Mouse (Mus musculus): ENCODE data around the gene Gm8720.
"Not testable (repeated sequence)": the region's sequence is repeated elsewhere in the genome, so short reads cannot be mapped to it uniquely, and the experiment has no call there.

Gene Gm8720

GRCm38 (mm10) chr7:23067356-23067755, at the start of gene Gm8720:
Gene Gm8720 (minus strand): TSS chr7:23067456.
- DNase-seq = not testable (repeated sequence)

- DNase-seq = not testable (repeated sequence)
Observed at GRCm38 (mm10) chr7:23055240-23055639, 12.0 kb downstream of the Gm8720 start, which contains the start of gene Vmn1r163. Gene Vmn1r163 (plus strand): TSS chr7:23055540.

GRCm38 (mm10) chr7:23019823-23020222, 47.4 kb downstream of the Gm8720 start, which contains the start of gene Gm4216:
Gene Gm4216 (minus strand): TSS chr7:23019923.
- DNase-seq = not testable (repeated sequence)

Data from right cerebral cortex, adult 18-20 months (tissue).